Mouse (Mus musculus) MEL (cell line): ENCODE results near the gene Nup205. TPM values are rescaled to one million over a fixed set of nuclear protein-coding genes. Genes with fewer than 3 reads are reported as not detected.

Experiments used
- DNase-seq: peaks from one replicate; pipeline ENCODE4 v3.0.0; 2011; ENCODE audit warnings: low read depth, low spot score
- H3K27ac ChIP-seq: 2 replicates; pipeline ENCODE4 v1.5.1; 2012; ENCODE audit warnings: low read depth, mild to moderate bottlenecking, control low read depth, low read length, moderate library complexity; ENCODE audit not compliant: control insufficient read depth
- H3K27me3 ChIP-seq, 2 experiments: fragments of 150-350 bp in 1 of 2; sonication (generic) in 1 of 2; 2 replicates each; pipeline ENCODE4 v1.6.1; 2012; ENCODE audit warnings: low read length in 2 of 2, mild to moderate bottlenecking in 2 of 2, improper control_type of control experiment in 1 of 2, moderate library complexity in 1 of 2; ENCODE audit not compliant: insufficient read depth in 2 of 2, control insufficient read depth in 1 of 2
- H3K36me3 ChIP-seq, 2 experiments: 2 replicates each; pipeline ENCODE4 v1.6.1; 2012 to 2014; ENCODE audit warnings: low read length in 2 of 2, improper control_type of control experiment in 1 of 2, inconsistent platforms in 1 of 2, mild to moderate bottlenecking in 1 of 2; ENCODE audit not compliant: insufficient read depth in 2 of 2, control insufficient read depth in 1 of 2
- H3K4me1 ChIP-seq, 2 experiments: fragments of 150-350 bp in 1 of 2; sonication (generic) in 1 of 2; 2 replicates each; pipeline ENCODE4 v1.6.1; 2012; ENCODE audit warnings: low read length in 2 of 2, improper control_type of control experiment in 1 of 2, mild to moderate bottlenecking in 1 of 2; ENCODE audit not compliant: insufficient read depth in 2 of 2, control insufficient read depth in 1 of 2
- H3K4me3 ChIP-seq, 2 experiments: fragments of 150-350 bp in 1 of 2; sonication (generic) in 1 of 2; 2 replicates each; pipeline ENCODE4 v1.5.1; 2012; ENCODE audit warnings: low read depth in 2 of 2, low read length in 2 of 2, mild to moderate bottlenecking in 2 of 2, moderate library complexity in 2 of 2, control low read depth in 1 of 2, improper control_type of control experiment in 1 of 2; ENCODE audit not compliant: control insufficient read depth in 1 of 2, insufficient read depth in 1 of 2
- H3K79me2 ChIP-seq: 2 replicates; pipeline ENCODE4 v1.6.1; 2012; ENCODE audit warnings: mild to moderate bottlenecking, low read length, moderate library complexity; ENCODE audit not compliant: control insufficient read depth, poor library complexity, insufficient read depth
- H3K9ac ChIP-seq: 2 replicates; pipeline ENCODE4 v1.6.1; 2012; ENCODE audit warnings: low read depth, mild to moderate bottlenecking, control low read depth, low read length, moderate library complexity; ENCODE audit not compliant: control insufficient read depth, poor library complexity, severe bottlenecking
- H3K9me3 ChIP-seq: fragments of 150-350 bp; sonication (generic); replicated peaks from 2 replicates; pipeline ENCODE4 v1.6.1; 2012; ENCODE audit warnings: mild to moderate bottlenecking, low read length, improper control_type of control experiment, moderate library complexity; ENCODE audit not compliant: insufficient read depth
- BHLHE40 ChIP-seq: IDR thresholded peaks from 2 replicates; pipeline ENCODE4 v1.6.1; 2012; ENCODE audit warnings: low read depth, mild to moderate bottlenecking, inconsistent platforms, low read length, improper control_type of control experiment, borderline replicate concordance
- CHD1 ChIP-seq: IDR thresholded peaks from 2 replicates; pipeline ENCODE4 v1.6.1; 2012; ENCODE audit warnings: low read depth, mild to moderate bottlenecking, inconsistent platforms, low read length, improper control_type of control experiment
- CHD2 ChIP-seq: IDR thresholded peaks from 2 replicates; pipeline ENCODE4 v1.6.1; 2011; ENCODE audit warnings: low read length, improper control_type of control experiment
- CTCF ChIP-seq, 3 experiments: IDR thresholded peaks in 2 of 3; conservative IDR thresholded peaks in 1 of 3; 2 replicates each; pipeline ENCODE4 v1.5.1; 2011 to 2012; ENCODE audit warnings: low read length in 3 of 3, low read depth in 2 of 3, mild to moderate bottlenecking in 2 of 3, improper control_type of control experiment in 1 of 3, inconsistent platforms in 1 of 3, mixed read lengths in 1 of 3, moderate library complexity in 1 of 3; ENCODE audit not compliant: control insufficient read depth in 1 of 3, insufficient read depth in 1 of 3, poor library complexity in 1 of 3, severe bottlenecking in 1 of 3
- E2F4 ChIP-seq: IDR thresholded peaks from 2 replicates; pipeline ENCODE4 v1.6.1; 2011; ENCODE audit warnings: low read depth, low read length, improper control_type of control experiment, borderline replicate concordance
- ELF1 ChIP-seq: IDR thresholded peaks from 2 replicates; pipeline ENCODE4 v1.6.1; 2014; ENCODE audit warnings: low read depth, mild to moderate bottlenecking, inconsistent platforms, low read length, improper control_type of control experiment, moderate library complexity
- EP300 ChIP-seq, 2 experiments: IDR thresholded peaks; 2 replicates each; pipeline ENCODE4 v1.6.1; 2011; ENCODE audit warnings: improper control_type of control experiment in 2 of 2, low read length in 2 of 2, low read depth in 1 of 2, mild to moderate bottlenecking in 1 of 2
- ETS1 ChIP-seq: IDR thresholded peaks from 2 replicates; pipeline ENCODE4 v1.6.1; 2012; ENCODE audit warnings: low read depth, mild to moderate bottlenecking, inconsistent platforms, low read length, improper control_type of control experiment, moderate library complexity
- GABPA ChIP-seq: IDR thresholded peaks from 2 replicates; pipeline ENCODE4 v1.6.1; 2012; ENCODE audit warnings: low read depth, mild to moderate bottlenecking, inconsistent platforms, low read length, improper control_type of control experiment, moderate library complexity
- GATA1 ChIP-seq: IDR thresholded peaks from 2 replicates; pipeline ENCODE4 v1.6.1; 2011; ENCODE audit warnings: low read depth, low read length, improper control_type of control experiment
- HCFC1 ChIP-seq: IDR thresholded peaks from 2 replicates; pipeline ENCODE4 v1.6.1; 2012; ENCODE audit warnings: low read depth, mild to moderate bottlenecking, inconsistent platforms, low read length, improper control_type of control experiment, moderate library complexity
- JUND ChIP-seq: IDR thresholded peaks from 2 replicates; pipeline ENCODE4 v1.6.1; 2011; ENCODE audit warnings: low read depth, mild to moderate bottlenecking, improper control_type of control experiment, low read length
- KAT2A ChIP-seq: conservative IDR thresholded peaks from 2 replicates; pipeline ENCODE4 v1.6.1; 2012; ENCODE audit warnings: low read depth, low read length, improper control_type of control experiment, inconsistent platforms
- MAX ChIP-seq: IDR thresholded peaks from 2 replicates; pipeline ENCODE4 v1.6.1; 2011; ENCODE audit warnings: low read length, improper control_type of control experiment
- MAZ ChIP-seq: IDR thresholded peaks from 2 replicates; pipeline ENCODE4 v1.6.1; 2012; ENCODE audit warnings: low read depth, mild to moderate bottlenecking, inconsistent platforms, low read length, improper control_type of control experiment
- MXI1 ChIP-seq: IDR thresholded peaks from 2 replicates; pipeline ENCODE4 v1.6.1; 2011; ENCODE audit warnings: mild to moderate bottlenecking, low read depth, low read length, improper control_type of control experiment
- MYB ChIP-seq: IDR thresholded peaks from 2 replicates; pipeline ENCODE4 v1.6.1; 2011; ENCODE audit warnings: mild to moderate bottlenecking, low read depth, low read length, improper control_type of control experiment
- MYC ChIP-seq: IDR thresholded peaks from 2 replicates; pipeline ENCODE4 v1.6.1; 2011; ENCODE audit warnings: low read depth, mild to moderate bottlenecking, low read length, improper control_type of control experiment, moderate library complexity
- NELFE ChIP-seq: IDR thresholded peaks from 2 replicates; pipeline ENCODE4 v1.6.1; 2011; ENCODE audit warnings: low read depth, low read length, improper control_type of control experiment
- NRF1 ChIP-seq: IDR thresholded peaks from 2 replicates; pipeline ENCODE4 v1.6.1; 2014; ENCODE audit warnings: low read depth, mild to moderate bottlenecking, inconsistent platforms, low read length, improper control_type of control experiment, moderate library complexity; ENCODE audit not compliant: poor library complexity, insufficient read depth, severe bottlenecking
- POLR2AphosphoS2 ChIP-seq: IDR thresholded peaks from 2 replicates; pipeline ENCODE4 v1.6.1; 2011; ENCODE audit warnings: low read length, improper control_type of control experiment
- SMC3 ChIP-seq: IDR thresholded peaks from 2 replicates; pipeline ENCODE4 v1.6.1; 2011; ENCODE audit warnings: low read depth, low read length, improper control_type of control experiment
- TAL1 ChIP-seq: IDR thresholded peaks from 2 replicates; pipeline ENCODE4 v1.6.1; 2012; ENCODE audit warnings: mild to moderate bottlenecking, inconsistent platforms, low read length, moderate library complexity, mixed read lengths
- TCF12 ChIP-seq: IDR thresholded peaks from 2 replicates; pipeline ENCODE4 v1.6.1; 2014; ENCODE audit warnings: low read depth, mild to moderate bottlenecking, inconsistent platforms, low read length, improper control_type of control experiment, moderate library complexity
- USF1 ChIP-seq: IDR thresholded peaks from 2 replicates; pipeline ENCODE4 v1.6.1; 2014; ENCODE audit warnings: low read depth, mild to moderate bottlenecking, inconsistent platforms, low read length, improper control_type of control experiment, moderate library complexity
- ZC3H11A ChIP-seq: IDR thresholded peaks from 2 replicates; pipeline ENCODE4 v1.6.1; 2012; ENCODE audit warnings: low read depth, mild to moderate bottlenecking, inconsistent platforms, low read length, improper control_type of control experiment
- polyA plus RNA-seq, 2 experiments: library from polyadenylated mRNA; stranded (reverse) in 1 of 2; unstranded in 1 of 2; fragments of >175 nt in 1 of 2; fragments of >200 nt in 1 of 2; gene quantifications; 2 replicates each; pipeline versions ENCODE4 v1.2.1 to v1.2.4; 2012; ENCODE audit warnings: low replicate concordance in 2 of 2, low read depth in 1 of 2; ENCODE audit not compliant: insufficient read length in 2 of 2, insufficient read depth in 1 of 2, missing spikeins in 1 of 2
- total RNA-seq: library from RNA; depleted of rRNA; stranded (reverse); fragments of 300-350 nt; gene quantifications from 2 replicates; pipeline ENCODE4 v1.2.3, GENCODE M21; 2012

Nup205 gene
- total and polyA plus RNA-seq, 3 experiments = 32.1 to 89.3 (median 82.9) TPM

DNA sequence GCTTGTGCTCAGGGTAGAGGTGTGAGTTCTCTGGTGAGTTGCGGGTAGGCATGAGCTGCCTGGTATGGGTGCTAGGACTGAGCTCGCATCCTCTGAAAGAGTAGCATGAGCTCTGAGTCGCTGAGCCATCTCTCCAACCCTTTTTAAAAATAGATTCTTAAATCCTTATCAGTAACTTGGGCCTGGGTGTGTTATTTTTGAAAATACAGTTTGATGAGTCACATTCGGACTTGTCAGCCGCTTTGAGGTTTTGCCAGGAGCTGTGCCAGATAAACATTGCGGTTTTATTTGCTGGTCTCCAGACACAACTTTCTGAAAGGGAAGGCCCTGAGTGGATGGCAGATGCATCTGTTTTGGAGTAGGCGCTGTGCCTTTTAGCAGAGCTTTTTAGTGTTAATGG is 79.5 kb downstream of the Nup205 start (continued):
- no peak for TF ChIP-seq E2F4

GRCm38 (mm10) chr6:35257626-35258190 is 80.5 kb downstream of the Nup205 start:
- TF ChIP-seq POLR2AphosphoS2 = no peak
- TF ChIP-seq CHD1 = no peak
- TF ChIP-seq CHD2 = no peak
- no peak for TF ChIP-seq ELF1
- TF ChIP-seq BHLHE40 = no peak
- TF ChIP-seq TCF12 = no peak
- no peak for TF ChIP-seq TAL1
- no peak for TF ChIP-seq GABPA
- TF ChIP-seq MAX = no peak
- no peak for TF ChIP-seq GATA1
- no peak for TF ChIP-seq CTCF (IDR thresholded peaks at IDR 0.05 in 2 of 3, conservative IDR thresholded peaks at IDR 0.05 in 1 of 3; ENCODE audit: control insufficient read depth in 1 of 3, insufficient read depth in 1 of 3, low read depth in 2 of 3, low read length in 3 of 3, poor library complexity in 1 of 3, severe bottlenecking in 1 of 3)
- no peak for TF ChIP-seq MYB
- TF ChIP-seq JUND = no peak
- TF ChIP-seq MAZ = no peak
- TF ChIP-seq MYC = no peak
- no peak for TF ChIP-seq NRF1
- no peak for TF ChIP-seq ZC3H11A
- no peak overlapping the region for H3K4me3 ChIP-seq
- H3K27me3 ChIP-seq = no peaks in the 10 kb centered on the region
- peaks cover 31 to 38% of the 10 kb centered on the region in 2 experiments for H3K4me1 ChIP-seq
- peaks cover 4 to 40% of the 10 kb centered on the region in 2 experiments for H3K36me3 ChIP-seq
- DNase-seq = no peak
- no peak overlapping the region for H3K9ac ChIP-seq
- H3K79me2 ChIP-seq = peaks cover 17% of the 10 kb centered on the region
- no peaks in the 10 kb centered on the region for H3K9me3 ChIP-seq
- H3K27ac ChIP-seq = no peak overlapping the region

- peaks cover 4 to 33% of the 10 kb centered on the region in 2 experiments for H3K36me3 ChIP-seq
- no peaks in the 10 kb centered on the region for H3K27me3 ChIP-seq
- TF ChIP-seq CHD1 = no peak
- no peak for TF ChIP-seq SMC3
- no peak for TF ChIP-seq CTCF (IDR thresholded peaks at IDR 0.05 in 2 of 3, conservative IDR thresholded peaks at IDR 0.05 in 1 of 3; ENCODE audit: control insufficient read depth in 1 of 3, insufficient read depth in 1 of 3, low read depth in 2 of 3, low read length in 3 of 3, poor library complexity in 1 of 3, severe bottlenecking in 1 of 3)
- no peak for TF ChIP-seq TCF12
- TF ChIP-seq CHD2 = no peak
- TF ChIP-seq USF1 = no peak
- TF ChIP-seq MXI1 = no peak
- TF ChIP-seq ZC3H11A = no peak
- TF ChIP-seq MAZ = no peak
- TF ChIP-seq NELFE = no peak
- no peak for TF ChIP-seq POLR2AphosphoS2
- TF ChIP-seq E2F4 = no peak
- no peak for TF ChIP-seq HCFC1
- TF ChIP-seq GABPA = no peak
- TF ChIP-seq NRF1 = no peak
- no peak for TF ChIP-seq KAT2A
- no peak for TF ChIP-seq ETS1
- TF ChIP-seq EP300 (IDR thresholded peaks at IDR 0.05; ENCODE audit: low read depth in 1 of 2, low read length in 2 of 2) = no peak
- no peak for TF ChIP-seq MAX
- H3K79me2 ChIP-seq = peaks cover 13% of the 10 kb centered on the region
- H3K27ac ChIP-seq = no peak overlapping the region
- peaks cover 23 to 33% of the 10 kb centered on the region in 2 experiments for H3K4me1 ChIP-seq
- H3K9ac ChIP-seq = no peak overlapping the region
- no peak for DNase-seq
- no peak overlapping the region for H3K4me3 ChIP-seq
- H3K9me3 ChIP-seq = no peaks in the 10 kb centered on the region
Observed at GRCm38 (mm10) chr6:35258922-35259321, 81.7 kb downstream of the Nup205 start.
